Mouse (Mus musculus) spleen, adult 2 months (tissue): ENCODE data around the gene Esyt2.

Experiments used
- CTCF ChIP-seq: fragments of 200-500 bp; IDR thresholded peaks from 2 replicates; pipeline ENCODE4 v1.5.1; 2011; ENCODE audit warnings: mild to moderate bottlenecking, inconsistent platforms; ENCODE audit not compliant: insufficient read depth, insufficient read length, insufficient replicate concordance; ENCODE audit errors: extremely low read depth
- POLR2A ChIP-seq: fragments of 200-500 bp; IDR thresholded peaks from 2 replicates; pipeline ENCODE4 v1.6.1; 2011; ENCODE audit warnings: low read depth, low read length, inconsistent platforms

GRCm38 (mm10) chr12:116273733-116274132 is 7.3 kb upstream of the Esyt2 start:
- no peak for TF ChIP-seq CTCF
- TF ChIP-seq POLR2A: no peak
